Mouse (Mus musculus): ENCODE measurements around the gene Adap2. TPM values are rescaled to one million over a fixed set of nuclear protein-coding genes. Genes with fewer than 3 reads are reported as not detected.

The Adap2 gene
- total RNA-seq, 2 experiments from 2014 or later = 9.6 to 10.3 TPM

DNA sequence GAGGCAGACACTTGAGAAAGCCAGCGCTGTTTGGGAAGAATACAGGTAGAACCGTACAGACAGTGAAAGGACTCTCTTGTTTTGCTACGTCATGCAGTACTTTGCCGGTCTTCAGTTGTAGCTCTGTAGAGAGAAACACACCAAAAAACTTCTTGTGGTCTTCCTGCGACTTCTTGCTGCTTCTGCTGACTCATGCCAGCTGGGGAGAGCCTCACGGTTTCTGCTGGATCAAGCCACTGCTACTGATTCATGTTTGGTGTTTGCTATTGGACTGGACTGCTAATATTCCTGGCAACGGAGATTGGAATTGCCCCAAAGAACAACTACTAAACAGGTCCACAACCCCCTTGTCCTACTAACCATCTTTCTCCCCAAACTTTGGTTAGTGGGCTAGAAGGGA, 42.4 kb downstream of the Adap2 start:
- no peak for DNase-seq

DNA sequence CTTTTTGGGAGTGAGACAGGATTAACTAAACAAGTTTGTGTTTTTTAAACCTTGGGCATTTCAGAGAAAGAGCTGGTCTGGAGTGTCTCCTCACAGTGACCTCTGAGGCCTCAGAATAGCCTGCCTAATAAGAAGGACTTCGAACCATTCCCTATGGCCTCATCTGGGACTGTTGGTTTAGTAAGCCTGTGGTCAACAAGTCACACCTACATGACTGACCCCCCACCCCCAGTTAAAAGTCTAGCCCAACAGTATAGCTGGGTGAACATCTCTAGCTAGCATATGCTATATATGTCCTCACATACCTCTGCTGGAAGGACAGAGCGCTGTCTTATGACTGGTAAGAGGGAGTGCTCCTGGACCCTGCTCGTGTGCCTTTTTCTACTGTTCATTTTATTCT, 45.4 kb downstream of the Adap2 start:
- DNase-seq = no peak

DNA sequence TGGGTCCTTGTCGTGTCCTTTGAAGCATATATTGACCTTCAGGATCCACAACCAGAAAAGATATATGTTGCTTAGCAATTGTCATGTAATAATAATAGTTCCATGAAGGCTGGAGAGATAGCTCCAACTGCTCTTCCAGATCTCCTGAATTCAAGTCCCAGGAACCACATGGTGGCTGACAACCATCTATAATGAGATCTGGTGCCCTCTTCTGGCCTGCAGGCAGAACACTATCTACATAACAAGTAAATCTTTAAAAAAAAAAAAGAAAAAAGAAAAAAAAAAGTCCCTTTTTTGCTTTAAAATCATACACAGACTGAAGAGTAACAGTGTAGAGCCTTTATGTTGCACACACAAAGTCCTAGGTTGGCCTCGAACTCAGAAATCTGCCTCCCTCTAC, 45.9 kb downstream of the Adap2 start:
- no peak for DNase-seq

- DNase-seq = peak in 1 of 2 experiments; percentile 44
These were observed 46.4 kb downstream of the Adap2 start for GRCm38 (mm10) chr11:80200326-80200725.

DNA sequence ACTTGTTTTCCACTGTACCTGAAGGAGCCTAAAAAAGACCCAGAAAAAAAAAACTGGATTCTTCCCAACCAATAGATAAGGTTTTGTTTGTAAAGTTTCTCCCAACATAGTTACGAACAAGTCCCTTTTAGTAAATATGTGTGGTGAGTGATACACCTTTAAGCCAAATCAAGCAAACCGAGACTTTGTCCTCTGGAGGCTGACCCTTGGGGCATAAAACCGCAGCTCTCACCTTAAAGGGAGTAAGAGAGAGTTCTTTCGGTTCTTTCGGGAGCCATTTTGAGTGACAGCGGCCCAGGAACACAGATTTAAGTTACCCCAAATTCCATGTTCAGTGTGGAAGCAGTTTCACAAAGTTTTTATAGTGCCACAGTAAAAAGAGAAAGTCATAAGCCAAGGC, 48.4 kb downstream of the Adap2 start:
- DNase-seq = no peak

DNA sequence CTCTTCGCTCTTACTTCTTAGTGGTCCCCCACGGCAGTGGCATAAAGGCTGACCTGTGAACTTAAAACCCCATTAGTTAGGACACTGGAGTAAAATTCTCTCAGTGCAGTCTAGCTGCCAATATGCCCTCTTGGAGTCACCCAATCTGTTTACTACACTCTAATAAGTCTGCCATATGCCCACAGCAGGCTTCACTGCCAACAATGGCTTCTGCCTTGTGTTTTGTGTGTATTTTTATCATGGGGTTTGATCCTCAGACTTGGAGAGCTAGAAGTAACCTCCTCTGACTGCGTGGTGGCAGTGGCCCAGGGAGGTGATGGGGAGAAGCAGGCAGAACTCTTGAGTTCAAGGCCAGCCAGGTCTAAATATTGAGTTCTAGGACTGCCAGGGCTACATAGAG, 50.1 kb downstream of the Adap2 start:
- DNase-seq = no peak

DNA sequence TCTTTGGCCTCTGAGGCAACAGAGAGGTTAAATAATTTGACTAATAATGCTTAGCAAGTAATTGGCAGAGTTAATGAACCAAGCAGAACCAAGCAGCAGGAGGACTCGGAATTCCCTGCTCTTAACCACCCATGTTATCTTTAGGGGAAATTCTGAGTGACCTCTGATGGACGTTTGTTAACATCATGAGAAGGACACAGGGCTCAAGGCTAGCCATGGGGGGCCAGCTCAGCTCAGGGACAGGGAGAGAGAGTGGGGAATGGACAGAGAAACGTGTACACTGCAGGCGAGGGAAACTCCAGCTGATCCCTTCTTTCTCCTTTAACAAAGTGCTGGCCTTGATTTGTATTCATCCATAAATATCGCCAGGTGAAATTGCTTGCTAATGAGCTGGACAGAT, 51.0 kb downstream of the Adap2 start:
- peak in 1 of 2 experiments; percentile 27 for DNase-seq

GRCm38 (mm10) chr11:80208465-80208859, 54.6 kb downstream of the Adap2 start:
- DNase-seq = no peak

- peak; percentile 97 for DNase-seq
These were observed 55.2 kb downstream of the Adap2 start, which contains the start of gene Rhot1 for GRCm38 (mm10) chr11:80208860-80209800. Rhot1 (plus strand) TSS chr11:80209019.

- DNase-seq = no peak
These were observed 56.4 kb downstream of the Adap2 start for GRCm38 (mm10) chr11:80210321-80210720.

DNA sequence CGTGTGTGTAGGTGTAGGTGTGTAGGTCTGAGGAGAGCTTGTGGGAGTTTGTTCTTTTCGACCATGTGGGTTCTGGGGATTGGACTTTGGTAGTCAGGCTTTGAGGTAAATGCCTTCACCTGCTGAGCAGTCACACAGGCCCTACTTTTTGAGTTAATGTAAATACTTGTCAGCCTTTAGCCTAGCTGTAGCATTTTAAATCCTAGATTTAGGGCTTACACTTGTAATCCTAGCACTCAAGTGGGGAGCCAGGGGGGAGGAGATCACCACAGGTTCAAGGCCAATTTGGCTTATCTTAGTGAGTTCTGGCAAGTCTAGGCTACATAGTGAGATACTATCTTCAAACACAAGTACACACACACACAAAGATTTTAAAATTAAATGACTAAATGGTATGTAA, 58.4 kb downstream of the Adap2 start:
- DNase-seq = no peak

DNA sequence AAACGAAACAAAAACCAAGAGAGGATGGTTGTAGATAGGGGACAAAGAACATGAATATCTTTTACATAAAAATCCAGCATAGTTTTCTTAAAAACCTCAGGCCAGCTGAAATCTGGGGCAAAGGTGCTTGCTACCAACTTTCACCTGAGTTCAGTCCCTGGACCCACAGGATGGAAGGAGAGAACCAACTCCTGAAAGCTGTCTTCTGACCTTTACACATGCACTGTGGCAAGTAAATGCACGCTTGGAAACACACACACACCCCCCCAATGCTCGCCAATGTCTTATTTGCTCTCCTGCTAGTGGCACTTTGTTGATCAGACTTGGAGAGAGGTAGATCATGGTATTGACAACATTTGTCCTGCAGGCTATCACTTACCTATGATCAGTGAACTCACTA, 61.4 kb downstream of the Adap2 start:
- DNase-seq = no peak

DNA sequence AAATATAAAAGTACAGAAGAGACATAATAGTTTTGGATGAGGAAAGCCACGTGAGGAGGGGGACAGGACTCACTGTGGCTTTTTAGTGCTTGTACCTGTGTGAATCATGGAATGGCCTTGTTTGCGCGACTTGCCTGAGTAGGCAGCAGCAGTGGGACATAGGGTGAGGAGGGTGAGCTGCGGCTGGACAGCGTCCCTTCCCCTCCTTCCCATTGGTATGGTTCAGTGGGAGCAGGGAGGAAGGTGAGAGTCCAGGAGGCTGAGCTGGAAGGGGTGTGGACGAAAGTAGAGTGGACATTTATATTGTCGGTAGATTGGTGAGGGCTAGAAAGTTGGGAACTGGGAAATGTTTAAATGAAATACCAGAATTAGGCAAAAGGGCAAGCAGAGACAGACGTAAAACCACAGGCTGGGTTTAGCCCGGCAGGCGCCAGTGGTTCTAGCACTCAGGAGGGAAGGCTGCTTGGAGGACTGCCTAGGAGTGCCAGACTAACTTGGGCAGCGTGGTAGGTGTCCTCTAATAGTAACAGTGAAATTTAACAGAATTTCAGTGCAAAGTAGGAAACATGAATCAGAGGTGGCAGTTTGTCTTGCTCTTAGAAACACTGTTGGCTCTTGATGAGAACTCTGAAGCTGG, 64.9 kb downstream of the Adap2 start:
- peak in 1 of 2 experiments; percentile 17 for DNase-seq

Other genes with a start within 250 kb of the Adap2 start
- 10 to 100 TPM; 39.8 to 41.7 TPM for gene Utp6, start 191.7 kb upstream of the Adap2 start, total RNA-seq (2021)
- gene Suz12, start 161.0 kb upstream of the Adap2 start, total RNA-seq (2021) = 10 to 100 TPM; 44.1 to 56.8 TPM
- gene Crlf3, start 73.1 kb upstream of the Adap2 start, total RNA-seq (2021) = 10 to 100 TPM; 15.6 to 15.8 TPM
- gene Atad5, start 64.7 kb upstream of the Adap2 start, total RNA-seq (2021) = 1 to 10 TPM; 2.2 to 2.3 TPM
- gene Tefm, start 11.9 kb upstream of the Adap2 start, total RNA-seq (2021) = 10 to 100 TPM; 11.0 to 19.0 TPM
- gene Rnf135, start 29.7 kb downstream of the Adap2 start, total RNA-seq (2021) = 10 to 100 TPM in 1 of 2 experiments, 1 to 10 TPM in 1; 6.9 to 13.3 TPM
- 10 to 100 TPM; 68.9 to 86.2 TPM for gene Rhot1, start 54.9 kb downstream of the Adap2 start, total RNA-seq (2021)
- 1 to 10 TPM; 3.0 to 3.3 TPM for gene Rhbdl3, start 146.8 kb downstream of the Adap2 start, total RNA-seq (2021)
- 10 to 100 TPM; 12.7 to 20.5 TPM for gene 5730455P16Rik, start 223.9 kb downstream of the Adap2 start, total RNA-seq (2021)
- gene Zfp207, start 229.2 kb downstream of the Adap2 start, total RNA-seq (2021) = 100 to 1,000 TPM; 122 to 136 TPM